Mouse (Mus musculus) urinary bladder, adult 18-20 months (tissue): Measurements from ENCODE around the gene Gabarap.

Source experiments
- DNase-seq, 2 experiments: peaks; one replicate each; pipeline ENCODE4 v3.0.0; 2022; ENCODE audit warnings: low spot score in 2 of 2, mixed read lengths in 2 of 2

The Gabarap gene

DNA sequence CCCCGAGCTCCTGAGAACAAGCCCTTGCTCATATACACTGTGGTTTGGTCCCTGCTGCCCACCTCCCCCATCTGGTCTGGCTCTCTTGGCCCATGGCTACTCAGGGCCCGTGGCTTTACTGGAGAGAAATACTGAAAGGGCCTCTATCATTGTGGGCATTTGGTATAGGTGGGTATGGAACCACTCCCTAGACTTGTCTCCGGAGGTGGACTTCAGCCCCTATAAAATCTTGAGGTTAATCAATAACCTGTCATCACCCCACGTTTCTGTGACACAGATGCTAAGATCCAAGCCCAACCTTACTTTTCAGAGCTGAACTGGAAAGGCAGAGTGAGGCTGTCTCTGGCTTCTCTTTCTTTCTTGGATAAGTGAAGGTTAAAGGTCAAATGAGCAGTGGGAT lies 22.1 kb upstream of the Gabarap start:
- DNase-seq = no peak

DNA sequence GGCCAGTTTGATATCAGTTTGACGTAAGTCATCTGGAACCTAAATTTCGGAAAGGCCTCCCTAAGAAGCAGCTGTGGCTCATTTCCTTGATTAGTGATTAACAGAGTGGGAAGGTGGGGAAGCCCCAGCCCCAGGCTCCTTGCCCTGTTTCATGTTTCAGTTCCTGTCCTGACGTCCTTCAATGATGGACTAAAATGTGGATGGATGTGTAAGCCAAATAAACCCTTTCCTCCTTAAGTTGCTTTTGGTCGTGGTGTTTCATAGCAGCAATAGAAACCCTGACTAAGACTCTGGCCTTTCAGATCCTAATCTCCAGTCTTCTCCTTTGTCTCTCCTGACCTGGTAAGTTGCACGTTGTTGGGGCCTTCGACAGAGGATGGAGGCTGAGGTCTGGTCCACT lies 20.7 kb upstream of the Gabarap start:
- no peak for DNase-seq

DNA sequence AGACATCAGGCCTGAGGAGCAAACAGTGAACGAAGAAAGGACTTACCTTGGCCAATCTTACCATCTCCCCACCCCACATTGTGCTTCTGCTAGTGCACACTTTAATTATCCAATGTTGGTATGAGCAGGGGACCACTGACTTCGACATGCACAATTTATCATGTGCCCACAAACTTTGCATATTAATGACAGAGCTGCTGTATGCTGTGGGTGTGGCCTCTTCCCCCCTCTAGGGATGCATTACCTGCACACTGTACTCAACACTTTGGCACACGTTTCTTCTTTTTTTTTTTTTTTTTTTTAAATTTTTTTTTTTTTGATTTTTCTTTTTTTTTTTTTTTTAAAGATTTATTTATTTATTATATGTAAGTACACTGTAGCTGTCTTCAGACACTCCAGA lies 20.2 kb upstream of the Gabarap start:
- no peak for DNase-seq

DNA sequence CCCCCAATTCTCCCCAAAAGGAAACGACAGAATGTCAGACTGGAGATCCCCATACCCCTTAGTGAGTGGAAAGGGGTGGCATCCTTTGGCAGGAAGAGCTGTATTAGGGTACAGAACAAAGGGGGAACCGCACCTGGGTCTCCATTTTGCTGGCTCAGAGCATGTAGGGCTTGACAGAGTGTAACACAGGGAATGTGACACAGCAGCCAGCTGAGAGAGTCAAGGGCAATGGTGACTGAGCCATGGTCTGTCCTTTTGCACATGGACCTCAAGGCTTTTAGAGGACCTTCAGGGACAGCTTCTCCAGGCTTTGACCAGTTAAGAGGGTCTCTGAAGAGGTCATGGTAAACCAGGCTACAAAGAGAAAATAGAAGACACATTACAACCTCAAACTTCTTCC lies 16.0 kb upstream of the Gabarap start:
- DNase-seq = no peak

DNA sequence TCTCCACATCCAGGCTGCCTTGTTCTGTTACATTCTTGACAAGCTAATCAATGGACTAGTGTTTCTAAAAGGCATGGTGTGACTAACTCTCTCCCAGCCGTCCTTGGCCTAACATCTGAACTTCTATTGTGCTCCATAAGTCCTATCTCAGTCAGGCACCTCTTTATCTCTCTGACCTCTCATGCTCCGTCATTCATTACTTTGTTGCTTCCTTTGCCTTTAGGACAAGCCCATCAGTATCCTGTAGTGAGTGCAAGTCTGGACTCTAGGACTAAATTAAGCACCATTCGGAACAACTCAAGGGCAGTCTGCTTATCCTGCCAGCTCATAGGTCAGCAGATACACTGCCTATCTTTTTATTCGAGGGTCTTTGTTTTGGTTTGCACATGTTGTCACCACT lies 14.7 kb upstream of the Gabarap start:
- no peak for DNase-seq

DNA sequence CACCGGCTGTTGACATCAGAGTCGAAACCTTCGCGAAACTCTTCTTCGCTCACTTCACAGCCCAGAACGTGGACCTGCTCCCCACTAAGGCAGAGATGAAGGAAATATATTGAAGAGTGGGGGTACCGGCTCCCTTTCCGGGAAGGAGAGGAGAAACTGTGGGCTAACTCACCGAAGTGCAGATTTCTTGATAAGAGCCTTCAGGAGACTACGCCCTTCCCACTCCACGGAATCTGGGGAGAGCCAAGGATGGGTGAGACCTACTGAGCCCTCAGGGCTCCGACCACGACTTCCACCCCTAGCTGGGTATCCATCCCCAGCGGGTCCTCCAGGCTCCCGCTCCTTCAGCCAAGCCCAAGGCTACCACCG lies 11.1 kb upstream of the Gabarap start:
- no peak for DNase-seq

DNA sequence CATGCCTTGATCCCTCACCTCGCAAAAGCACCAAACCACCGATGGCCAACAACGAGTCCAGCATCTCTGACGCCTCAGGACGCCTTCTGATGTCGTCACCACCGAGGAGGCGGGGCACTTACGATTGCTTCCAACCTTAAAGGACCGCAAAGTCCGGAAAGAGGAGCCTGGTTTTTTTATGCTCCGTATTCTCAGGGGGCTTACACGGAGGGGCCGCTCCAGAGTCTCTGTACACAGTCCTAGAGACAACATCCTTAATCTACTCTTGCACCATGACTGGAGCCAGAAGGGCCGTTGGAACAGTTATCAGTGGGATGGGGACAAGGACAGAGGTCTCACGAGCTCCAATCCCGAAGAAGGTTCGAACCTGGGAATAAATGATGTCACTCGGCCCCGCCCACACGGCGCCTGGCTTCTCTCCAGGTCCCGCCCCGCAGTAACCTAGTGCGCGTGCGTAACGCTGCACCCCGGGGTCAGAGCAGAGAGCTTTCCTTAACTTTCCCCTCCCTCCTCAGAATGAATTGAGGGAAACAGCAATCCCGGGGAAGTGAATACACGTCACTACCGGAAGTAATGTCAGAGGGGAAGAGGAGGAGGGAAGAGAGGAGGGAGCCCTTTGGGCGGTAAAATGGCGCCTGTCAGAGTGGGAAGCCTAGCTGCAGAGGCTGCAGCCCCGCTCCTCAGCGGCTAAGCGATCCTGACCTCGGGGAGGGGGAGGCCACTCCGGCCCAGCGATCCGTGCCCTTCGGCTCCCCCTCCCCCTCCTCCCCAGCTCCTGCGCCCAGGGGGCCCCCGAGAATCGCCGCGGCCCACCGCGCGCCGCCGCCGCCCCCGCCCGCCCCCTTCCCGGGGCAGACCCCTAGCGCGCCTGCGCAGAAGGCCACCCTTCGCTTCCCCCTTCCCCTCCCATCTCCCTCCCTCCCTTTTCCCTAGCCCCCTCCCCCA lies 10.5 kb upstream of the Gabarap start:
- DNase-seq = peak; percentile 97 to 100

DNA sequence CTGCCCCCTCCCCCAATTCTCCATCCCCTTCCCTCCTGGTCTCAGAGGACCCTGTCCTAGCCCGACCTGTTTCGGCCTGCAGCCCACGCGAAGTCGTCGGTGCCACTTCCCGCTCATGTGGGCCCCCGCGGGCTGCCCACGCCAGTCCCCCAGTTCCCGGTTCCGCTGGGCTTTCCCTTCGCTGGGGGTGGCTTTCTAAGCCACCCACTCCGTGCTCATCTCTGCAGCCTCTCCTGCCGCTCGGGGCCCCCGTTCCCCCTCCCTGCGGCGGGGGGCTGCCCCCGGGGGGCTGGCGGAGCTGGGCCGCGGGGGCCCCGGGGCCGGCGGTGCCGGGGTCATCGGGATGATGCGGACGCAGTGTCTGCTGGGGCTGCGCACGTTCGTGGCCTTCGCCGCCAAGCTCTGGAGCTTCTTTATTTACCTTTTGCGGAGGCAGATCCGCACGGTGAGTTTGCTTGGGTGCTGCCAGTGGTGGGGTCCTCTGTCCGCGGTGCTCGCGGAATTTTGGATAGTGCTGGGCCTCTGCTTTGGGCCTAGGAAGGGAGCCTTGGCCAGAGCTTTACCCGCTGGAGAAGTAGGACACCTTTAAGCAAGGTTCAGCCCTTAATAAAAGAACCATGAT lies 9.7 kb upstream of the Gabarap start, which contains the start of gene Ctdnep1:
Gene Ctdnep1, plus strand, starts transcription at position 16 of the 622 bp plus-strand sequence.
- DNase-seq = no peak

DNA sequence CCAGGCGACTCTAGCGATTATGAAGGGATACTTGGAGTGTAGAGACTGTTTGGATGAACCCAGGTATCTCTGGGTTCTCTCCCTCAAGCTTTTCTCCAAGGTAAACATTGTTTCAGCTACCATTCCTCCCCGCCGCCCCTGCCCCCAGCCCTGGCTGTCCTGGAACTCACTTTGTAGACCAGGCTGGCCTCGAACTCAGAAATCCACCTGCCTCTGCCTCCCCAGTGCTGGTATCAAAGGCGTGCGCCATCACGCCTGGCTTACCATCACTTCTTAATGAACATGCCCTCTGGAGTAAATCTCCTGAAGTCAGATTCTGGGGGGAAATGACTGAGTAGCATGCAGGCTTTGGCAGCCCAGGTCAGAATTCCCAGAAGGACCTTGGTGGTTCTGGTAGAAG lies 8.7 kb upstream of the Gabarap start, which contains the start of gene Elp5:
Gene Elp5, minus strand, starts transcription at position 293 of the 400 bp plus-strand sequence.
- no peak for DNase-seq

DNA sequence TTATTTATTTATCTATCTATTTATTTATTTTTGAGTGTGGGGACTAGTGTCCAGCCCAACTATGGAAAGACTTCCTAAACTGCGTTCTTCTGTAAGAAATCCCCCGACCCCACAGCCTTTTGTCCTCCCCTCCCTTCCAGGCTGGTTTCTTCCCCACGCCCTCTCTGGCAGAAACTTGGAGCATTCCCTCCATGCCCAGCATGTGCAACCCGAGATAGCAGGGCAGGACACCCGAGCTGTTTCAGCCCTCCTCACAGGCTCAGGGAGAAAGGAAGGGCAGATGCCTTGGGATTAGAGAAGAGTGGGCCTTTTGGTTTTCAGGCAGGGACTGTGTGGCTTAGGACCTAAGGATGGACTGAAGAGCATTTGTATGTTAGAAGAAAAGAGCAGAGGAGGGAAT lies 8.1 kb upstream of the Gabarap start:
- DNase-seq = no peak

DNA sequence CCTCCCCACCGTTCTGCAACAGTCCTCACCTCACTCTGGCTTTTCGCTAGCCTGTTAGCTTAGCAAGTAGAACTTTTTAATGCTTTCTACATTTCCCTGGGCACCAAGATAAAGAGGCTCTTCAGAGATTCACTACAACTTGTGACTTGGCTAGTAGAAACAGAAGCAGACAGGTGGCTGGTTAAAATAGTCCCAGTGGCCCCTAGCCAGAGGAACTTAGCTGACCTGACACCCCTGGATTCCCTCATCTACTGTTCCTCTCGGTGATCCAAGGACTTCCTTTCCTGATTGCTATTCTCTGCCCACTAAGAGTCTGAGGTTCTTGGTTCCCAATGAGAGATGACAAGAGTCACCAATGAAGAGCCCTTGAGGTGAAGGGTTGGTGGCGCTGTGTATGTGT lies 7.6 kb upstream of the Gabarap start:
- no peak for DNase-seq

DNA sequence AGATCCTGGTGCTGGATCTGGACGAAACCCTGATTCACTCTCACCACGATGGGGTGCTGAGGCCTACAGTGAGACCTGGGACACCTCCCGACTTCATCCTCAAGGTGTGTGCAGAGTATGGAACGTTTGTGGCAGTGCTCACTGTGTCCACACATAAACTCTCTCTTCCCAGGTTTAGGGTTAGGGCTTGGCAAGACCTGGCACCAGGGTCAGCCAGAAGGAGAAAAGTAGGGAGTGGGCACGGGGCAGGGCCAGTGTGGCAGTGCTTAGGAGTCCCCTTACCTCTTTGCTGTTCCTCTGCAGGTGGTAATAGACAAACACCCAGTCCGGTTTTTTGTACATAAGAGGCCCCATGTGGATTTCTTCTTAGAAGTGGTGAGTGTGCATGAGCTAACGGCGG lies 6.5 kb upstream of the Gabarap start:
- no peak for DNase-seq

DNA sequence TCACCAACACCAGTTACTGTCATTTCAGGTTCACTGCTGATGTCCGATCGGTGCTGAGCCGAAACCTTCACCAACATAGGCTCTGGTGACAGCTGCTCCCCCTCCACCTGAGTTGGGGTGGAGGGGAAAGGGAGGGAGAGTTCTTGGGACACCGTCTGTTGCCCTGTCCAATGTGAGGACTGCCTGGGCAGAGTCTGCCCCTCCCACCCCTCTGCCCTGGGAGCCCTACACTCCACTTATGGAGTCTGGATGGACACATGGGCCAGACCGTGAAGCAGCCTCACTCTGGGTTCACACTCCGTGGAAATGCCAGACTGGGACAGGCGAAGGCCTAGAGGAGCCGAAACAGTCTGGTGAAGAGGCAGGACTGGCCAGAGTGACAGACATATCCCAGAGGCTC lies 994 bp upstream of the Gabarap start:
- DNase-seq = no peak

DNA sequence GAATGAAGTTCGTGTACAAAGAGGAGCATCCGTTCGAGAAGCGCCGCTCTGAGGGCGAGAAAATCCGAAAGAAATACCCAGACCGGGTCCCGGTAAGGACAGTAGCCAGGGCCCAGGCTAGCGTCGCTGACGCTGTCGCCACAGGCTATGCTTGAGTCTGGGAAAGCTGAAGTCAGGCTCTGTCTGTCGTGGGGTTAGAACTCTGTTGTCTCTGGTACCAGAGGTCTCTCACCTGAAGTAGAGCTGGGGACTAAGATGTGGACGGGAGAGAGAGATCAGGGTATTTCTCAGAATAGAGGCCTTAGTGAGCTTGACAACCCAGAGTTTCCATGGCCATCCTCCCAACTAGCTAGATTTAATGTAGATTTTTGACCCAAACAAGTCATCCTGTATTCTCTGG lies 768 bp downstream of the Gabarap start:
- DNase-seq = no peak

DNA sequence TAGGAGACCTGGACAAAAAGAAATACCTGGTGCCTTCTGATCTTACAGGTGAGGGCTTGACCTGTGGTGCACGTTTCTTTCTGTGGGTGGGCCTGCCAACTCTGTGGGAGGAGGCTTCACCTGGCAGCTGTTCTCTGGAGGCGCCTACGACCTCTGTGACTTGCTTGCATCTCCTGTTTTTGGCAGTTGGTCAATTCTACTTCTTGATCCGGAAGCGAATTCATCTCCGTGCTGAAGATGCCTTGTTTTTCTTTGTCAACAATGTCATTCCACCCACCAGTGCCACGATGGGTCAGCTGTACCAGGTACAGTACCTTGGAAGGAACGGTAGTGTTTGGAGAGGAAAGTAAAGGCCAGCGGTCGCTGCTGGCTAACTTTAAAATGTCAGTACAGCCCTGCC lies 1.5 kb downstream of the Gabarap start:
- no peak for DNase-seq

DNA sequence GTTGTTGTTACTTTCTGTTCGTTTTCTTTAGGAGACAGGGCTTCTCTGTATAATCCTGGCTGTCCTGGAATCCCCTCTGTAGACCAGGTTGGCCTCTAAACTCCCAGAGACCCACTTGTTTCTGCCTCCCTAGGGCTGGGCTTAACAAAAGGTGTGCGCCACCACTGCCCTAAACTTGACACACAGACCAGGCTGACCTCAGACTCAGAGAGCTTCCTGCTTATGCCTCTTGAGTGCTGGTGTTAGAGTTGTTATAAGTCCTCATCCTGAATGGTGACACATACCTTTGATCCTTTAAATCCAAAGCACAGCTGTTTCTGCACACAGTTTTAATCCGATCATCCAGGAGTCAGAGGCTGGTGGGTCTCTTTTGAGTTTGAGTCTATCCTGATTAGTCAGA lies 2.0 kb downstream of the Gabarap start:
- no peak for DNase-seq

DNA sequence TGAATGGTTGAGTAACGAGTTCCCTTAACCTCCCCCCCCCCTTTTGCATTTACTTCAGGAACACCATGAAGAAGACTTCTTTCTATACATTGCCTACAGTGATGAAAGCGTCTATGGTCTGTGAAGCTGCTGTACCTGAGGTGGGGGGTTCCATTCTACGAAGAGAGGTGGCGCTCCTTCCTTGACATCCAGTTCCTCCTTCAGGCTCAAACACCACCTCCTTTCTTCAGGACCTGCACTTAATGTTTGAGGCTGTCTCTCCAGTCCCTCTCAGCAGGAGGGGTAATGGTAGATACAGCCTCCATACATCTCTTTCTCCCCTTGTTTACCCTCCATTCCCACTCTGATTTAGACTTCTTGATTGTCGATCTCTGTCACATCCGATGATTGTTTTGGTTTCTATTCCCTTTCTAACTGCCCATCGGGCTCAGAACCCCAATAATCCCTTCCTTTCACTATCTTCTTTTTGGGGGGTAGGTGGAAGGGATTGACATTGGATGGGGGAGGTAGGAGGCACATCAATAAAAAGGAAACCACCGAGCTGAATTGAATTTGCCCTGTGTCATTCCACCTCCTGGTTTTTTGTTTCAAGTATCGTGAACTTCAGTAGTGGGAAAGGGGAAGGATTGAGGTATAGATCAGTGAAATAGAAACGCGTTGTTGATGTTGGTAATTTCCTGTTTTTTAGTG lies 3.6 kb downstream of the Gabarap start:
- DNase-seq = no peak

DNA sequence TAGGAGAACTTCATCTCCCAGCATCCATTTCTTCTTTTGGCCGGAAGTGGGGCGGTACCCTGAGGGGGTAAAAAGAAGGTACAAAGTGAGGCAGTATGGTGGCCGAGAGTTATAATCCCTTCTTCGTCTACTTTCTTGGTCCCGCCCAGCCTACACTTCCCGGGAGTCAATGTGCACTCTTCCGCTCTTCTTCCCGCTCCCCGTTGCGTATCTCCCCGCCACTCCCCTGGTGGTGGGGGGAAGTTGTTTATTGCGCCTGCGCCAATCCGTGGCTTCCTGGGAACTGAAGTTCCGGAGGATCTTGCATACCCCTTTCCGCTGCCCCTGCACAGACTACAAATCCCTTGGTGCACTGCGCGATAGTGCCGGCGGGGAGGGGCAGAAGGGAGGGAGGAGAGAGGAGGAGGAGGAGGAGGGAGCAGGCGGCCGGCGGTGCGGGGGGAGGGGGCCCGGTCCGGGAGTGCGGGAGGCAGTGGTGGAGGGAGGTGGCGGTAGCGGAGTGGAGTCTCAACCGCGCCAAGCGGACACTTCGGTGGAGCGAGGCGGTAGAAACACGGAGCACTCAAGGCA lies 4.5 kb downstream of the Gabarap start, which contains the start of gene Phf23:
Gene Phf23, plus strand, starts transcription at position 387 of the 570 bp plus-strand sequence.
- peak; percentile 87 to 98 for DNase-seq

DNA sequence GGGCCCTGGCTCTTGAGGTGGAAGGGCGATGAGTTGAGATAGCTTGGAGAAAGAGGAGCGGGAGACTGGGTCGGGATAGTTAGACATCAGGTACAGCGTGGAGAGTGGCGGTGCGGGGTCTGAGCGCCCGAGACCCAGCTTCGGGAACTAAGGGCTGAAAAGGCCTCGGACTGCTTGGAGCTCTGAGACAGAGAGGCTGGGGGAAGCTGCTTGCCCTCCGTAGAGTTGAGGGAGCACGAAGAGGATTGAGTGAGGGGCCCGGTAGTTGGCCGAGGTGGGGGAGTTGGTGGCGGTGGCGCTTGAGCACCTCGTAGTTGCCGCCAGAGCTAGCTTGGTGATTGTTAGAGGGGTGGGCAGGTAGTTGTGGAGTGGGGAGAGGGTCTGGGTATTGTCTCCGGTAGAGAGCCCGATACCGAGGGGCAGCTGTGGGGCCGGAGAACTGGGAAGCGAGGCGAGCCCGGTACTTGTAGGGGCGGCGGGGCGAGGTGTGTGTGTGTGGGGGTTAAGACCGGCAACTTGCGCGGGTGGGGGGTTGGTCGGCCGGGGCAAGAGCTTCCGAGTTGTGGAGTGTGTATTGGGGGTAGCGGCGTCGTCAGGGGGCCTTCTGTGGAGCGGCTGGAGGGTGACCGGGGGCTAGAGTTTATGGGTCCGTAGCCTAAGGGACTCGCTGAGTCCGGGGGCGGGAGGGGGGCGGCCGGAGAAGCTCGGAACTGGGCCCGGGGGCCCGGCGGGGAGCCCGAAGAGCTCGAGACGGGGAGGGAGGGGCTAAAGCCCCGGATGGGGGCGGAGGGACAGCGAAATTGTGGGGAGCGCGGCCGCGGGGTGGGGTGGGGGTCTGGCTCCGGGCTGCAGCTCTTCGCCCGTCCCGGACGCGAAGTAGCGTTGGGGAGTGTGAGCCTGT lies 5.5 kb downstream of the Gabarap start:
- DNase-seq = peak in 1 of 2 experiments; percentile 56

DNA sequence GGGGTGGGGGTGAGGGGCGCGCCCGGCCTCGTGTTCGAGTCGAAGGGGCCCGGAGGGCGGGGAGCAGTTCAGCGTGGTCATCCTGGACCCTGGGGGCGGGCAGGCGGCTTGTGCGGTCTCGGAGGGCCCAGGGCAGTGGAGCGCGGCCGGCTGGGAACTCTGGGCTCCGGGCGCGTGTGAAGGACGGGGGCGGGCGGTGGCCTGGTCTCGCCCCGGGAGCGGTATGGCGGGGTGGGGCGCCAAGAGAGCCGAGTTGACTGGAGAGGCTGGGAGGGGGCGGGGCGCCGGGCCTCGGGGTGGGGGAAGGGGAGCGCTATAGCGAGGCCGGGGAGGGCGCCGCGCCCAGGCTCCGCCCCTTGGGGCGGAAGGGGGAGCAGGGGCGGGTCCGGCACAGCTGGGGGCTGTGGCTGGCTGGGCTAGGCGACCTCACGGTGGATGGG lies 6.1 kb downstream of the Gabarap start:
- peak; percentile 85 to 88 for DNase-seq
